In the genomic region with DNA sequence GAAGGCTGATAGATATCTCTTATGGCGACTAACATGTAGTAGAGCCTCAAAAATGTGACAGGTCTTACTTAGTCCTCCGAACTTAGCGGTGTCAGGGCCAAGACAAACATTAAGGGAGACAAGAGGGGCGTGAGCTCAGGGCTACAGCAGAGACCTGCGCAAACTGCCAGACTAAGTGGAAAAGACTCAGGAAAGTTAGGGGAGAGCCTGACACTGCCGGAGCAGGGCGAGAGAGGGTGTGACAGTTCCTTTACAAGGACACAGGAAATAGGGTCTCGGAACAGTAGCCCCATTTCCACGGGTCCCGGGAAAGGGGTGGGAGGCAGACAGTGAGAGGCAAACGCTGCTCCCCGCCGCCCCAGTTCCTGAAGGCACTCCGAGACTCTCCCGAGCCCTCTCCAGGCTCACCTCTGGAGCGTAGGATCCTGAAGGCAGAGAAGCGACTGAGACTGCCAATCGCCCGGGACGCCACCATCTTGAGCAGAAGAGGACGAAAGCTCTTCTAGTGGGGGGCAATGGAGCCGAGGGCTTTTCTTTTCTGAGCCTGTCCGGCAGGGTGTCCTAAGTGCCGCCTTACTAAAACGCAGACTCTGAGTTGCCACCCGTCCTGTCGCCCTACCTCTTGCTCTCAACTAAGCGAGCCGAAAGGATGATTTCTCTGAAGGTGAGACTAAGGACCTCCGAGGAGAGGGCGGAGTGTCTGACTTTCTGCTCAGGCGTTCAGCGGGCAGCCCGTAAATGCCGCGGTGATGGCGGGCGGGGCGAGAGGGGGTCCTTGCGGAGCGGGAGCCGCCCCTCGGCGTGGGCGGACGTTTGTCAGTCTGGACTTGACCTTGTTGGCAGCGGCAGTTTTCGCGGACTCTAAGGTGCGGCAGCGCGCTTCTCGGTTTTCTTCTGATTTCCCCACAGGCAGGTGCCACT, we compare ENCODE assay signal across 8 mouse cellular contexts. TPM values are rescaled to one million over a fixed set of nuclear protein-coding genes. Genes with fewer than 3 reads are reported as not detected.
DNase-seq lines count a peak whose midpoint lies in the region; ATAC-seq and TF ChIP-seq lines count a peak whose summit lies in the region.

A gene (minus strand): TSS at position 689 of the 921 bp plus-strand sequence.
A gene (plus strand): TSS at position 775 of the 921 bp plus-strand sequence.

- ATAC-seq in frontal cortex, adult (ENCODE audit: low TSS enrichment): peak; percentile 93
- peak; percentile 95 for ATAC-seq in lung, postnatal 0 days

- under 1% methylated on average over 53 of the region's 53 CpGs for WGBS in hindbrain, embryonic 10.5 days
- under 1% methylated on average over 53 of the region's 53 CpGs for WGBS in lung, postnatal 0 days

- DNase-seq in MEL-GATA-1-ER (ENCODE audit: extremely low read depth, low read depth): peak; percentile 89
- DNase-seq in cerebellum, adult 8-10 months: peak; percentile 96
- peak; percentile 92 for DNase-seq in hindbrain, embryonic 10.5 days (ENCODE audit: low spot score)
- DNase-seq in layer of hippocampus, adult 9-11 months: peak; percentile 92
- DNase-seq in lung, postnatal 0 days (ENCODE audit: low spot score): peak; percentile 96
- peak; percentile 94 for DNase-seq in ovary, postnatal 14 days (ENCODE audit: low spot score)
- DNase-seq in thymus, postnatal 14 days: peak; percentile 94

- no peaks in the 10 kb centered on the region for H3K36me3 ChIP-seq in hindbrain, embryonic 10.5 days
- H3K36me3 ChIP-seq in lung, postnatal 0 days (ENCODE audit: insufficient read depth, low read length): no peaks in the 10 kb centered on the region

- peak within 1 kb of the TSS; percentile 99 for H3K27ac ChIP-seq in hindbrain, embryonic 10.5 days
- H3K27ac ChIP-seq in lung, postnatal 0 days (ENCODE audit: low read length): peak within 1 kb of the TSS; percentile 95

- peaks cover 13% of the 10 kb centered on the region for H3K4me1 ChIP-seq in hindbrain, embryonic 10.5 days (replicated peaks)
- peaks cover 5% of the 10 kb centered on the region; the same call in 1 of the 2 replicates for H3K4me1 ChIP-seq in lung, postnatal 0 days (ENCODE audit: insufficient read depth, low read depth, low read length)

- H3K4me3 ChIP-seq in hindbrain, embryonic 10.5 days: peak within 1 kb of the TSS; percentile 90
- peak within 1 kb of the TSS; percentile 84 for H3K4me3 ChIP-seq in lung, postnatal 0 days (ENCODE audit: low read depth, low read length)

- no peaks in the 10 kb centered on the region for H3K27me3 ChIP-seq in hindbrain, embryonic 10.5 days (ENCODE audit: insufficient read depth, poor library complexity, severe bottlenecking)
- no peaks in the 10 kb centered on the region for H3K27me3 ChIP-seq in lung, postnatal 0 days (replicated peaks; ENCODE audit: insufficient read depth, low read length)

- TF ChIP-seq CTCF in lung, postnatal 0 days (IDR thresholded peaks at IDR 0.05): peak; percentile 41

- no peaks in the 10 kb centered on the region for H3K9me3 ChIP-seq in hindbrain, embryonic 10.5 days
- no peaks in the 10 kb centered on the region for H3K9me3 ChIP-seq in lung, postnatal 0 days (ENCODE audit: low read length)

- peak within 1 kb of the TSS; percentile 62 for H3K4me2 ChIP-seq in lung, postnatal 0 days (replicated peaks; ENCODE audit: low read depth, low read length)

- peak; percentile 91 for TF ChIP-seq EP300 in lung, postnatal 0 days (IDR thresholded peaks at IDR 0.05)

- peak within 1 kb of the TSS; percentile 76 for H3K9ac ChIP-seq in lung, postnatal 0 days (replicated peaks; ENCODE audit: low read depth)

RNA-seq across cellular contexts. Expression of the first gene that starts in this region (rescaled TPM):
- polyA plus RNA-seq in hindbrain, embryonic 10.5 days (2016; fragmentation: Nextera tagmentation; extraction: Ambion mirVana): 93.9 and 94.9 TPM in 2 replicates
- polyA plus RNA-seq in lung, postnatal 0 days (2015; fragmentation: Nextera tagmentation; extraction: Ambion mirVana): 107 and 110 TPM in 2 replicates

RNA-seq across cellular contexts. Expression of the second gene that starts in this region (rescaled TPM):
- 93.0 and 100 TPM in 2 replicates for polyA plus RNA-seq in hindbrain, embryonic 10.5 days (2016; fragmentation: Nextera tagmentation; extraction: Ambion mirVana)
- polyA plus RNA-seq in lung, postnatal 0 days (2015; fragmentation: Nextera tagmentation; extraction: Ambion mirVana): 104 and 107 TPM in 2 replicates

Comparison
In these comparisons a context has a peak if more than half of its experiments do, and no peak if none do; other contexts are left out.
1. Peak in every context shown above with its lines: DNase-seq, ATAC-seq, H3K4me3 ChIP-seq and H3K27ac ChIP-seq.